Mouse (Mus musculus): ENCODE results near the gene Lmx1b. TPM values are rescaled to one million over a fixed set of nuclear protein-coding genes. Genes with fewer than 3 reads are reported as not detected.

Lmx1b gene
- polyA plus RNA-seq, 1 experiment: not detected

- Histone ChIP-seq H3K27me3 (ENCODE audit: control insufficient read depth, insufficient read depth, insufficient read length) (peaks cover 7% of the 10 kb centered on the region), H3K36me3 (ENCODE audit: control insufficient read depth, insufficient read depth) (no peaks in the 10 kb centered on the region), H3K79me2 (ENCODE audit: control insufficient read depth, insufficient read depth) (no peaks in the 10 kb centered on the region), H3ac (ENCODE audit: control insufficient read depth, insufficient read length) (no peak overlapping the region), H3K4me2 (ENCODE audit: low read depth) (no peak overlapping the region), H3K4me3 (no peak overlapping the region)
- TF ChIP-seq SRF (IDR thresholded peaks at IDR 0.05; ENCODE audit: control insufficient read depth, insufficient read length, low read depth) (no peak), REST (IDR thresholded peaks at IDR 0.05; ENCODE audit: insufficient read depth, insufficient read length) (no peak), TCF3 (IDR thresholded peaks at IDR 0.05; ENCODE audit: insufficient read length, low read depth) (no peak), POLR2AphosphoS2 (IDR thresholded peaks at IDR 0.05; ENCODE audit: insufficient read length, low read depth) (no peak), CEBPB (IDR thresholded peaks at IDR 0.05; ENCODE audit: insufficient read depth, poor library complexity, severe bottlenecking) (no peak), E2F4 (IDR thresholded peaks at IDR 0.05; ENCODE audit: insufficient read depth) (no peak)
Measured at GRCm38 (mm10) chr2:33659288-33659629, 18.9 kb upstream of the Lmx1b start.

- H3K4me2 ChIP-seq (ENCODE audit: low read depth): no peak overlapping the region
- H3K27me3 ChIP-seq (ENCODE audit: control insufficient read depth, insufficient read depth, insufficient read length): peaks cover 4% of the 10 kb centered on the region
- no peaks in the 10 kb centered on the region for H3K79me2 ChIP-seq (ENCODE audit: control insufficient read depth, insufficient read depth)
- no peak overlapping the region for H3K4me3 ChIP-seq
- TF ChIP-seq MYOG (IDR thresholded peaks at IDR 0.05; ENCODE audit: control insufficient read depth in 1 of 3, insufficient read depth in 1 of 3, insufficient read length in 2 of 3, low read depth in 2 of 3) (no peak), MAX (IDR thresholded peaks at IDR 0.05; ENCODE audit: low read depth) (no peak), SRF (IDR thresholded peaks at IDR 0.05; ENCODE audit: control insufficient read depth, insufficient read length, low read depth) (no peak), REST (IDR thresholded peaks at IDR 0.05; ENCODE audit: insufficient read depth, insufficient read length) (no peak), TCF12 (IDR thresholded peaks at IDR 0.05; ENCODE audit: insufficient read depth, poor library complexity, severe bottlenecking) (no peak), USF1 (IDR thresholded peaks at IDR 0.05; ENCODE audit: low read depth) (no peak), MYOD1 (IDR thresholded peaks at IDR 0.05; ENCODE audit: control insufficient read depth in 1 of 3, insufficient read length in 2 of 3, low read depth in 2 of 3) (no peak), CEBPB (IDR thresholded peaks at IDR 0.05; ENCODE audit: insufficient read depth, poor library complexity, severe bottlenecking) (no peak), E2F4 (IDR thresholded peaks at IDR 0.05; ENCODE audit: insufficient read depth) (no peak), POLR2AphosphoS2 (IDR thresholded peaks at IDR 0.05; ENCODE audit: insufficient read length, low read depth) (no peak), TCF3 (IDR thresholded peaks at IDR 0.05; ENCODE audit: insufficient read length, low read depth) (no peak), POLR2A (IDR thresholded peaks at IDR 0.05; ENCODE audit: insufficient read length, low read depth) (no peak)
- H3K36me3 ChIP-seq (ENCODE audit: control insufficient read depth, insufficient read depth): no peaks in the 10 kb centered on the region
- H3ac ChIP-seq (ENCODE audit: control insufficient read depth, insufficient read length): no peak overlapping the region
Measured at GRCm38 (mm10) chr2:33658602-33659287, 18.4 kb upstream of the Lmx1b start.

GRCm38 (mm10) chr2:33652517-33653198, 12.3 kb upstream of the Lmx1b start:
- Histone ChIP-seq H3K36me3 (ENCODE audit: control insufficient read depth, insufficient read depth) (no peaks in the 10 kb centered on the region), H3K79me2 (ENCODE audit: control insufficient read depth, insufficient read depth) (no peaks in the 10 kb centered on the region)
- TF ChIP-seq MYOG (IDR thresholded peaks at IDR 0.05; ENCODE audit: control insufficient read depth in 1 of 3, insufficient read depth in 1 of 3, insufficient read length in 2 of 3, low read depth in 2 of 3): no peak
- no peak for TF ChIP-seq SRF (IDR thresholded peaks at IDR 0.05; ENCODE audit: control insufficient read depth, insufficient read length, low read depth)
- no peak for TF ChIP-seq TCF12 (IDR thresholded peaks at IDR 0.05; ENCODE audit: insufficient read depth, poor library complexity, severe bottlenecking)
- TF ChIP-seq USF1 (IDR thresholded peaks at IDR 0.05; ENCODE audit: low read depth): no peak
- no peak for TF ChIP-seq E2F4 (IDR thresholded peaks at IDR 0.05; ENCODE audit: insufficient read depth)
- TF ChIP-seq MYOD1 (IDR thresholded peaks at IDR 0.05; ENCODE audit: control insufficient read depth in 1 of 3, insufficient read length in 2 of 3, low read depth in 2 of 3): no peak
- TF ChIP-seq POLR2A (IDR thresholded peaks at IDR 0.05; ENCODE audit: insufficient read length, low read depth): no peak
- TF ChIP-seq MAX (IDR thresholded peaks at IDR 0.05; ENCODE audit: low read depth): no peak
- TF ChIP-seq POLR2AphosphoS2 (IDR thresholded peaks at IDR 0.05; ENCODE audit: insufficient read length, low read depth): no peak
- TF ChIP-seq TCF3 (IDR thresholded peaks at IDR 0.05; ENCODE audit: insufficient read length, low read depth): no peak
- TF ChIP-seq REST (IDR thresholded peaks at IDR 0.05; ENCODE audit: insufficient read depth, insufficient read length): no peak
- no peak for TF ChIP-seq CEBPB (IDR thresholded peaks at IDR 0.05; ENCODE audit: insufficient read depth, poor library complexity, severe bottlenecking)

GRCm38 (mm10) chr2:33649371-33649770, 9.1 kb upstream of the Lmx1b start:
- Histone ChIP-seq H3K79me2 (ENCODE audit: control insufficient read depth, insufficient read depth) (no peaks in the 10 kb centered on the region), H3K4me3 (no peak overlapping the region), H3K4me2 (ENCODE audit: low read depth) (no peak overlapping the region), H3K36me3 (ENCODE audit: control insufficient read depth, insufficient read depth) (no peaks in the 10 kb centered on the region), H3K27me3 (ENCODE audit: control insufficient read depth, insufficient read depth, insufficient read length) (peaks cover 50% of the 10 kb centered on the region), H3ac (ENCODE audit: control insufficient read depth, insufficient read length) (no peak overlapping the region)
- TF ChIP-seq REST (IDR thresholded peaks at IDR 0.05; ENCODE audit: insufficient read depth, insufficient read length): no peak
- TF ChIP-seq CEBPB (IDR thresholded peaks at IDR 0.05; ENCODE audit: insufficient read depth, poor library complexity, severe bottlenecking): no peak
- TF ChIP-seq POLR2AphosphoS2 (IDR thresholded peaks at IDR 0.05; ENCODE audit: insufficient read length, low read depth): no peak
- TF ChIP-seq MYOG (IDR thresholded peaks at IDR 0.05; ENCODE audit: control insufficient read depth in 1 of 3, insufficient read depth in 1 of 3, insufficient read length in 2 of 3, low read depth in 2 of 3): no peak
- no peak for TF ChIP-seq USF1 (IDR thresholded peaks at IDR 0.05; ENCODE audit: low read depth)
- TF ChIP-seq TCF3 (IDR thresholded peaks at IDR 0.05; ENCODE audit: insufficient read length, low read depth): no peak
- no peak for TF ChIP-seq TCF12 (IDR thresholded peaks at IDR 0.05; ENCODE audit: insufficient read depth, poor library complexity, severe bottlenecking)
- no peak for TF ChIP-seq MAX (IDR thresholded peaks at IDR 0.05; ENCODE audit: low read depth)
- TF ChIP-seq MYOD1 (IDR thresholded peaks at IDR 0.05; ENCODE audit: control insufficient read depth in 1 of 3, insufficient read length in 2 of 3, low read depth in 2 of 3): no peak
- no peak for TF ChIP-seq SRF (IDR thresholded peaks at IDR 0.05; ENCODE audit: control insufficient read depth, insufficient read length, low read depth)
- no peak for TF ChIP-seq POLR2A (IDR thresholded peaks at IDR 0.05; ENCODE audit: insufficient read length, low read depth)
- TF ChIP-seq E2F4 (IDR thresholded peaks at IDR 0.05; ENCODE audit: insufficient read depth): no peak

More at GRCm38 (mm10) chr2:33652517-33653198, 12.3 kb upstream of the Lmx1b start:
- no peak overlapping the region for H3K4me3 ChIP-seq
- no peak overlapping the region for H3K4me2 ChIP-seq (ENCODE audit: low read depth)
- H3K27me3 ChIP-seq (ENCODE audit: control insufficient read depth, insufficient read depth, insufficient read length): peaks cover 24% of the 10 kb centered on the region
- no peak overlapping the region for H3ac ChIP-seq (ENCODE audit: control insufficient read depth, insufficient read length)

All from myocyte (in vitro differentiated cells).